Mouse (Mus musculus): ENCODE data around the gene Hist2h2ac. TPM values are rescaled to one million over a fixed set of nuclear protein-coding genes. Genes with fewer than 3 reads are reported as not detected.
"Not testable (repeated sequence)": the region's sequence is repeated elsewhere in the genome, so short reads cannot be mapped to it uniquely, and the experiment has no call there.

Gene Hist2h2ac
- total RNA-seq (2014; fragmentation: Nextera tagmentation) (34.2 and 45.7 TPM in 2 replicates), total RNA-seq (2017) (928 and 1,027 TPM in 2 replicates), polyA plus RNA-seq (2012) (2.6 and 10.9 TPM in 2 replicates)

DNA sequence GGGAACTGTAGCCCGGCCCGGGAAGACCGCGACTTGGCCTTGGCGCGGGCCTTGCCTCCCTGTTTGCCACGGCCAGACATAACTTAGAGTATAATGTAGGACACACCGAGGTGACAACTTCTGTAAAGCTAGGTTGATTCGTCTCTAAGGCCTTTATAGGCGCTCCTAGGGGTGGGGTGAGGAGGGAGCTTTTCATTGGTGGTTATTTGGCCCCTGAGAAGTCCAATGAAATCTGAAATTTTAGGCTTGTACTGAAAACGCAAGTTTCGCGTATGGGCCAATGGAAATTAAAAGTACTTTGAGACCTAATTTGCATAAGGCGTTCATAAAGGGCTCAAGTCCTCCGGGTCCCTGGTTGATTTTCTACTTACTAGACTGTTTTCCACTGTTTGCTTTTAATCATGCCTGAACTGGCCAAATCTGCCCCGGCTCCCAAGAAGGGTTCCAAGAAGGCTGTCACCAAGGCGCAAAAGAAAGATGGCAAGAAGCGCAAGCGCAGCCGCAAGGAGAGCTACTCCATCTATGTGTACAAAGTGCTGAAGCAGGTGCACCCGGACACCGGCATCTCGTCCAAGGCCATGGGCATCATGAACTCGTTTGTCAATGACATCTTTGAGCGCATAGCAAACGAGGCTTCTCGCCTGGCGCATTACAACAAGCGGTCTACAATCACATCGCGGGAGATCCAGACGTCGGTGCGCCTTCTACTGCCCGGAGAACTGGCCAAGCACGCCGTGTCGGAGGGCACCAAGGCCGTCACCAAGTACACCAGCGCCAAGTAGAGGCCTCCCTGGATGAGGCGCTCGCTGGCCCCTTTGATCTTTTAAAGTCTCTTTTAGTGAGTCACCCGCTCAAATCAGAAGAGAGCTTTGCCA lies at the start of gene Hist2h2ac, which contains the start of gene Hist2h2be:
Gene Hist2h2ac, minus strand, starts transcription at position 116 of the 875 bp plus-strand sequence.
Gene Hist2h2be, plus strand, starts transcription at position 355 of the 875 bp plus-strand sequence.
- Histone ChIP-seq H3K4me3 (ENCODE audit: low read depth, low read length) (peak within 1 kb of the TSS; percentile 76), H3K36me3 (replicated peaks) (peaks cover 3% of the 10 kb centered on the region), H3K27me3 (ENCODE audit: insufficient read depth, low read length) (no peaks in the 10 kb centered on the region), H3K4me1 (ENCODE audit: insufficient read depth, low read depth, low read length) (peaks cover 24% of the 10 kb centered on the region), H3K9me3 (replicated peaks) (peaks cover 16% of the 10 kb centered on the region)
- ATAC-seq (ENCODE audit: extremely low read depth, insufficient number of reproducible peaks, low FRiP score, poor library complexity, severe bottlenecking) (peak; percentile 71), DNase-seq (ENCODE audit: low spot score) (peak; percentile 89)
- TF ChIP-seq TAL1 (conservative IDR thresholded peaks at IDR 0.05; ENCODE audit: low read depth, low read length) (no peak), GATA1 (IDR thresholded peaks at IDR 0.05; ENCODE audit: borderline replicate concordance, low read length) (no peak), CTCF (IDR thresholded peaks at IDR 0.05; ENCODE audit: low read depth, low read length) (no peak), GATA2 (IDR thresholded peaks at IDR 0.05; ENCODE audit: borderline replicate concordance, low read depth, low read length) (no peak), POLR2AphosphoS5 (IDR thresholded peaks at IDR 0.05; ENCODE audit: insufficient replicate concordance, low read depth, low read length) (peak; percentile 85; the same call in 1 of the 2 replicates)

DNA sequence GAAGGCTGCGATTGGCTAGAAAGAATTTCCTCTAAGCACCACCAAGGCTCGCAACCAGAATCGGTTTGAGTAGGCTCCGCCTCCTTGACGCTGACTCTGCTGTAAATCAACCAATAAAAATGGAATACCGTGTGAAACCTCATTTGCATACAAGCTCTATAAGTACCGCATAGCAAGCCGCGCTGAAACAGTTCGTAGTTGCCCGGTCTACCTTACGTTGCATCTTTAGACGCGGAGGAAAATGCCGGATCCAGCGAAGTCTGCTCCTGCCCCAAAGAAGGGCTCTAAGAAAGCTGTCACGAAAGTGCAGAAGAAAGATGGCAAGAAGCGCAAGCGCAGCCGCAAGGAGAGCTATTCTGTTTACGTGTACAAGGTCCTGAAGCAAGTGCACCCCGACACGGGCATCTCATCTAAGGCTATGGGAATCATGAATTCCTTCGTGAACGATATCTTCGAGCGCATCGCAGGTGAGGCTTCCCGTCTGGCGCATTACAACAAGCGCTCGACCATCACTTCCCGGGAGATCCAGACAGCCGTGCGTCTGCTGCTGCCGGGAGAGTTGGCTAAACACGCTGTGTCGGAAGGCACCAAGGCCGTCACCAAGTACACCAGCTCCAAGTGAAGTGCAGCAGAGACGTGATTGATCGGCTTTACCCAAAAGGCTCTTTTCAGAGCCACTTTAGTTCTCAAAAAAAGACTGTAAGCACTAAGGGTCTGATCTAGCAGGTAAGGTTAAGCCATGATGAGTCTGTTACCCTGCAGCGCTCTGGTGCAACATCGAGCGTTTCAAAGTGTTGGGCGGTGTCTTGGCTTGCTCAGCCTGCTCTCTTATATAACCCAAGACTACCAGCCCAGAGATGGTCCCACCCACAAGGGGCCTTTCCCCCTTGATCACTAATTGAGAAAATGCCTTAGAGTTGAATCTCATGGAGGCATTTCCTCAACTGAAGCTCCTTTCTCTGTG lies 49.1 kb upstream of the Hist2h2ac start, which contains the start of gene Hist2h2bb:
Gene Hist2h2bb, plus strand, starts transcription at position 242 of the 964 bp plus-strand sequence.
- Histone ChIP-seq H3K9me3 (replicated peaks) (no peaks in the 10 kb centered on the region), H3K27me3 (ENCODE audit: insufficient read depth, low read length) (no peaks in the 10 kb centered on the region), H3K4me3 (ENCODE audit: low read depth, low read length) (peak within 1 kb of the TSS; percentile 72), H3K36me3 (replicated peaks) (no peaks in the 10 kb centered on the region), H3K4me1 (ENCODE audit: insufficient read depth, low read depth, low read length) (peaks cover 33% of the 10 kb centered on the region)
- TF ChIP-seq GATA1 (IDR thresholded peaks at IDR 0.05; ENCODE audit: borderline replicate concordance, low read length) (no peak), POLR2AphosphoS5 (IDR thresholded peaks at IDR 0.05; ENCODE audit: insufficient replicate concordance, low read depth, low read length) (peak; percentile 99)
- DNase-seq (ENCODE audit: low spot score) (peak; percentile 86), ATAC-seq (ENCODE audit: extremely low read depth, insufficient number of reproducible peaks, low FRiP score, poor library complexity, severe bottlenecking) (peak; percentile 79)

DNA sequence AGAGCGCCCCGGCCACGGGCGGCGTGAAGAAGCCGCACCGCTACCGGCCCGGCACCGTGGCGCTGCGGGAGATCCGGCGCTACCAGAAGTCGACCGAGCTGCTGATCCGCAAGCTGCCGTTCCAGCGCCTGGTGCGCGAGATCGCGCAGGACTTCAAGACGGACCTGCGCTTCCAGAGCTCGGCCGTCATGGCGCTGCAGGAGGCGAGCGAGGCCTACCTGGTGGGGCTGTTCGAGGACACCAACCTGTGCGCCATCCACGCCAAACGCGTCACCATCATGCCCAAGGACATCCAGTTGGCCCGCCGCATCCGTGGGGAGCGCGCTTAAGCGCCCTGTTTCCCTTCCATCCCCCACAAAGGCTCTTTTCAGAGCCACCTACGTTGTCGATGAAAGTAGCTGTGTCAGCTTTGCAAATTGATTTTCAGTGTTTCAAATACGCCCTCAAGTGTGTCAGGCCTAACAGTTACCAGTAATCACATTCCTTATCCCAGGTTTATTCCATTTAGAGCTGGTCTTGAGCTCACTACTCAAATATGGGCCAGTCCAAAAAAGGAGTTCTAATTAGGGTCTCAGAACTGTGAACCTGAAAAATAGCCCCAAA lies 48.2 kb upstream of the Hist2h2ac start:
- H3K27me3 ChIP-seq (ENCODE audit: insufficient read depth, low read length); H3K36me3 ChIP-seq (replicated peaks); DNase-seq (ENCODE audit: low spot score); H3K9me3 ChIP-seq (replicated peaks); ATAC-seq (ENCODE audit: extremely low read depth, insufficient number of reproducible peaks, low FRiP score, poor library complexity, severe bottlenecking): not testable (repeated sequence)
- TF ChIP-seq POLR2AphosphoS5 (IDR thresholded peaks at IDR 0.05; ENCODE audit: insufficient replicate concordance, low read depth, low read length): peak; percentile 87; the same call in 1 of the 2 replicates
- Histone ChIP-seq H3K4me3 (ENCODE audit: low read depth, low read length) (peak overlapping the region; percentile 72), H3K4me1 (ENCODE audit: insufficient read depth, low read depth, low read length) (peaks cover 35% of the 10 kb centered on the region)

DNA sequence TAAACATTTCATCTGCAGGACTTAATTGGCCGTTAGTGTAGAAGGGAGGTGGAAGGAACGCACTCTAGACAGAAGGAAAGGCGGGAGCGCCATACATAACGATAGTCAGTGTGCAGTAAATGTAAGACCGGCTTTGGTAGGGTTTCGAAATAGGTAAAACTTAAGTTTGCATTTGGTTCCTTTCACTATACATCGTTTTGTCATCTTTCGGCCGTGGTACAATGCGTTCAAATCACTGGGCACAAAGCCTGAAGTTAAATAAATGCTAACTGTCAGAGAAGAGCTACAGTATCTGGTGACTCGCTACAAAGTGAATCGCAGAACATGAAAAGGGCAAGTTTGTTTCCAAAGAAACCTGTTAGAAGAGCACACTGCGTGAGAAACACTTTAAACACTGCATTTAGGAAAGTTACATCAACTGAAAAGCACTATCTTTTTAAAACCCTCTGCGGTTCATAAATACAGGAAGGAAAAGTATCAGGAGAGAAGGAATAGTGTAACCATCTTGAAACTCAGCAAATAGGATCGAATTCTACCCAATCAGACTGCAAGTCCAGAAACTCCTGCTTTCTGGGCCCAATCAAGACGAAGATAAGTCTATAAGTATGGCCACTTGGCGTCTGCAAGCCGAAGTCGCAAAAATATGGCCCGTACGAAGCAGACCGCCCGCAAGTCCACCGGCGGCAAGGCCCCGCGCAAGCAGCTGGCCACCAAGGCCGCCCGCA lies 47.5 kb upstream of the Hist2h2ac start, which contains the start of gene Hist2h3b:
Gene Hist2h3b, plus strand, starts transcription at position 604 of the 725 bp plus-strand sequence.
- Histone ChIP-seq H3K27me3 (ENCODE audit: insufficient read depth, low read length) (no peaks in the 10 kb centered on the region), H3K4me1 (ENCODE audit: insufficient read depth, low read depth, low read length) (peaks cover 33% of the 10 kb centered on the region), H3K9me3 (replicated peaks) (no peaks in the 10 kb centered on the region), H3K4me3 (ENCODE audit: low read depth, low read length) (peak within 1 kb of the TSS; percentile 72), H3K36me3 (replicated peaks) (no peaks in the 10 kb centered on the region)
- peak; percentile 41 for ATAC-seq (ENCODE audit: extremely low read depth, insufficient number of reproducible peaks, low FRiP score, poor library complexity, severe bottlenecking)
- TF ChIP-seq GATA2 (IDR thresholded peaks at IDR 0.05; ENCODE audit: borderline replicate concordance, low read depth, low read length) (no peak), CTCF (IDR thresholded peaks at IDR 0.05; ENCODE audit: low read depth, low read length) (no peak), TAL1 (conservative IDR thresholded peaks at IDR 0.05; ENCODE audit: low read depth, low read length) (no peak), GATA1 (IDR thresholded peaks at IDR 0.05; ENCODE audit: borderline replicate concordance, low read length) (no peak), POLR2AphosphoS5 (IDR thresholded peaks at IDR 0.05; ENCODE audit: insufficient replicate concordance, low read depth, low read length) (no peak; the same call in 1 of the 2 replicates)
- peak; percentile 58 for DNase-seq (ENCODE audit: low spot score)

DNA sequence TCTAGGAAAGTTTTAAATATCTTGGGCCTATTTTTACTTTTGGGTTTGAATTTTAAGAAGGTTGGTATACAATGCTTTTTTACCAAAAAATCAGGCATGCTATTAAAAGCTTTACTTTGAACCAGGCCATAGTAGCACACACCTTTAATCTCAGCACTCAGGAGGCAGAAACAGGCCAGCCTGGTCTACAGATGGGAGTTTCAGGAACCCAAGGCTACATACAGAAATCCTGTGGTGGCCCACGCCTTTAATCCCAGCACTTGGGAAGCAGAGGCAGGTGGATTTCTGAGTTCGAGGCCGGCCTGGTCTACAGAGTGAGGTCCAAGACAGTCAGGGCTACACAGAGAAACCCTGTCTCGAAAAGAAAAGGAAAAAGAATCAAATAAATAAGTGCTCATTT lies 46.9 kb upstream of the Hist2h2ac start:
- Histone ChIP-seq H3K27me3 (ENCODE audit: insufficient read depth, low read length) (no peaks in the 10 kb centered on the region), H3K4me3 (ENCODE audit: low read depth, low read length) (no peak overlapping the region), H3K9me3 (replicated peaks) (no peaks in the 10 kb centered on the region), H3K36me3 (replicated peaks) (no peaks in the 10 kb centered on the region), H3K4me1 (ENCODE audit: insufficient read depth, low read depth, low read length) (peaks cover 39% of the 10 kb centered on the region)
- no peak for TF ChIP-seq GATA1 (IDR thresholded peaks at IDR 0.05; ENCODE audit: borderline replicate concordance, low read length)
- no peak for TF ChIP-seq CTCF (IDR thresholded peaks at IDR 0.05; ENCODE audit: low read depth, low read length)
- TF ChIP-seq POLR2AphosphoS5 (IDR thresholded peaks at IDR 0.05; ENCODE audit: insufficient replicate concordance, low read depth, low read length): no peak
- no peak for TF ChIP-seq TAL1 (conservative IDR thresholded peaks at IDR 0.05; ENCODE audit: low read depth, low read length)
- TF ChIP-seq GATA2 (IDR thresholded peaks at IDR 0.05; ENCODE audit: borderline replicate concordance, low read depth, low read length): no peak
- DNase-seq (ENCODE audit: low spot score) (no peak), ATAC-seq (ENCODE audit: extremely low read depth, insufficient number of reproducible peaks, low FRiP score, poor library complexity, severe bottlenecking) (no peak)
